Mouse (Mus musculus) liver, embryonic 15.5 days (tissue): ENCODE measurements at regions not wholly inside any gene's neighbourhood (a gene's known extent, or its start where the extent isn't known, plus 50 kb on each side); places are given as distances from the start of the nearest gene placed in this dataset.

Experiments used
- ATAC-seq: fragments of 200-750 bp; cut with Nextera tagmentation; 2 replicates; pipeline ENCODE4 v1.8.0; 2017; ENCODE audit warnings: moderate number of reproducible peaks, mild to moderate bottlenecking, moderate library complexity; ENCODE audit not compliant: insufficient read depth
- H3K27ac ChIP-seq: fragments of 300-500 bp; sonication (generic); replicated peaks from 2 replicates; pipeline ENCODE4 v1.5.1; 2015; ENCODE audit warnings: mild to moderate bottlenecking, inconsistent platforms
- H3K27me3 ChIP-seq: fragments of 300-500 bp; sonication (generic); 2 replicates; pipeline ENCODE4 v1.6.1; 2015; ENCODE audit warnings: mild to moderate bottlenecking, inconsistent platforms
- H3K36me3 ChIP-seq: fragments of 300-500 bp; sonication (generic); replicated peaks from 2 replicates; pipeline ENCODE4 v1.6.1; 2015; ENCODE audit warnings: moderate library complexity, mild to moderate bottlenecking, inconsistent platforms
- H3K4me1 ChIP-seq: fragments of 300-500 bp; sonication (generic); replicated peaks from 2 replicates; pipeline ENCODE4 v1.6.1; 2015; ENCODE audit warnings: inconsistent platforms
- H3K4me2 ChIP-seq: fragments of 300-500 bp; sonication (generic); 2 replicates; pipeline ENCODE4 v1.6.1; 2015; ENCODE audit warnings: moderate library complexity, mild to moderate bottlenecking, inconsistent platforms
- H3K4me3 ChIP-seq: fragments of 300-500 bp; sonication (generic); replicated peaks from 2 replicates; pipeline ENCODE4 v1.5.1; 2015; ENCODE audit warnings: mild to moderate bottlenecking, inconsistent platforms
- H3K9ac ChIP-seq: fragments of 300-500 bp; sonication (generic); 2 replicates; pipeline ENCODE4 v1.6.1; 2015; ENCODE audit warnings: moderate library complexity, mild to moderate bottlenecking, inconsistent platforms
- H3K9me3 ChIP-seq: fragments of 300-500 bp; sonication (generic); replicated peaks from 2 replicates; pipeline ENCODE4 v1.6.1; 2016; ENCODE audit warnings: inconsistent platforms
- WGBS: fragments of 180-500 bp; shearing (Covaris S2); methylation state at CpG from one replicate; pipeline ENCODE4 v1.1.7; 2015; ENCODE audit warnings: mixed read lengths; ENCODE audit not compliant: insufficient replicate concordance; 5-methylcytosine and 5-hydroxymethylcytosine counted together

DNA sequence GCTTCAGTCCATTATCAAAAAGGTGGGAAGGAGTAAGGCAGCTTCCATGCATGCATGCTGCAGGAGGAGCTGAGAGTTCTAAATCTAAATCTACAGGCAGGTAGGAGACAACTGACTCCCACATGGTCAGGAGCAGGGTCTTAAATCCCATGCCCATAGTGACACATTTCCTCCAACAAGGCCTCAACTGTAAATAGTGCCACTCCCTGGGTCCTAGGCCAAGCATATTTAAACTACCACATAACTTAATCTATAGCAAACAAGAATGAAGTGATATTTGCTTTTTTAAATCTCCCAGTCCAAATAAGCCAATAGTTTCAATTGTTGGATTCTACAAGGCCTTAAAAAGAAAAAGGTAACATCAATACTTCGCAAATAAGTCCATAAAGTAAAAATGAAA lies 1345.4 kb upstream of the Dsel start:
- 58% methylated on average over 1 of the region's 1 CpGs for WGBS
- Histone ChIP-seq H3K4me1 (no peaks in the 10 kb centered on the region), H3K9ac (no peak overlapping the region), H3K36me3 (no peaks in the 10 kb centered on the region), H3K27me3 (no peaks in the 10 kb centered on the region), H3K9me3 (no peaks in the 10 kb centered on the region), H3K4me2 (no peak overlapping the region), H3K27ac (no peak overlapping the region), H3K4me3 (no peak overlapping the region)
- ATAC-seq = no peak

DNA sequence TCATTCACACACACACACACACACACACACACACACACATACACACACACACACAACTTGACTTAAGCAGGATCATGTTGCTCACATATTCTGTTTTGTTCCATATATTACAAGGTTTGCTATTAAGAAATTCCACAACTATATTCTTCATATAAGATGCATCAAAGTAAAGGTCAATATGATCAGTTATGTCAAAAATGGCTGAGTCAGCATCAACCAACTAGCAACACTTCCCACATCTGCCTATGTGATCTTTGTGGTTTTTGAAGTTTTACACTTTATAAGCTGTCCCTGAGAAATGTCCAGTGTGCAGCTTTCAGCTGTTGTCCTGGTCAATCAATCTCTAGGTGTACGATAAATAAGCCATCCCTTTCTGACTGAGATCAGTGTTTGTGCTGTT lies 1339.3 kb upstream of the Dsel start:
- H3K36me3 ChIP-seq = no peaks in the 10 kb centered on the region
- no peak overlapping the region for H3K4me2 ChIP-seq
- WGBS = 79% methylated on average over 1 of the region's 1 CpGs

DNA sequence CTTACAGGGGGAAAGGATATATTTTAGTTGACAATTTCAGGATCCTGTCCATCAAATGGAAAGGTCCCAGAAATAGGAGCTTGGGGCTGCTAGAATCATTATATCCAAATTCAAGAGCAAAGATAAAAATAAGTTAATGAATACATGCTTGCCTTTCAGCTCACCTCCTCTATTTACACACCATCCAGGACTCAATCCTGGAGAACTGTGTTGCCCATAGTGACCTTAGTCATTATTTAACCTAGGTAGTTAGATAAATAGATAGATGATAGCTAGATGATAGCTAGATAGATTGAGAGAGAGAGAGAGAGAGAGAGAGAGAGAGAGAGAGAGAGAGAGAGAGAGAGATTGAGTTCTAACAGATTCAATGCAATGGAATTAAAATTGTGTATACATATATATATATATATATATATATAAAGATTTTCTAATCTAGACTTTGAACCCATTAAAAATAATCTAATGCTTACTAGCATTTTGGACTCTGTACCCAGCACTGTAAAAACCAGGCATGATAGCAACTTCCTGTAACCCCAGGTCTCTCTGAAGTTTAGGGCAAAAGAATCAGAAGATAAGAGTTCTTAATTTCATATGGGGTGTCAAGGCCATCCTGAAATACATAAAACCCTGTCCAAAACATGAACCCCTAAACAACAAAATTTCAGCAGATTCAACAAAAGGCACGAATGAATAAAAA lies 1329.5 kb upstream of the Dsel start:
- 34% methylated on average over 1 of the region's 1 CpGs for WGBS
- 0 out of 2 replicates have a peak, but pooled peaks have one; percentile 28 for ATAC-seq
- no peaks in the 10 kb centered on the region for H3K27me3 ChIP-seq

More for the DNA sequence above, 1339.3 kb upstream of the Dsel start:
- Histone ChIP-seq H3K9ac (no peak overlapping the region), H3K4me3 (no peak overlapping the region), H3K9me3 (no peaks in the 10 kb centered on the region), H3K27ac (no peak overlapping the region), H3K4me1 (no peaks in the 10 kb centered on the region), H3K27me3 (no peaks in the 10 kb centered on the region)
- no peak for ATAC-seq

GRCm38 (mm10) chr1:113163173-113163572 lies 1298.5 kb upstream of the Dsel start:
- no peak for ATAC-seq
- WGBS = 52% methylated on average over 1 of the region's 1 CpGs
- no peak overlapping the region for H3K4me2 ChIP-seq
- no peaks in the 10 kb centered on the region for H3K4me1 ChIP-seq
- no peaks in the 10 kb centered on the region for H3K36me3 ChIP-seq
- no peaks in the 10 kb centered on the region for H3K9me3 ChIP-seq
- H3K27ac ChIP-seq = no peak overlapping the region
- no peaks in the 10 kb centered on the region for H3K27me3 ChIP-seq
- no peak overlapping the region for H3K4me3 ChIP-seq
- no peak overlapping the region for H3K9ac ChIP-seq

More for the DNA sequence above, 1329.5 kb upstream of the Dsel start:
- Histone ChIP-seq H3K4me3 (no peak overlapping the region), H3K4me2 (no peak overlapping the region), H3K4me1 (no peaks in the 10 kb centered on the region), H3K9me3 (no peaks in the 10 kb centered on the region), H3K36me3 (no peaks in the 10 kb centered on the region), H3K27ac (no peak overlapping the region), H3K9ac (no peak overlapping the region)
